Mouse (Mus musculus) forebrain, embryonic 14.5 days (tissue): ENCODE data around the gene Pde12. TPM values are rescaled to one million over a fixed set of nuclear protein-coding genes. Genes with fewer than 3 reads are reported as not detected.

Experiments used
- ATAC-seq: fragments of 200-750 bp; cut with Nextera tagmentation; 2 replicates; pipeline ENCODE4 v1.8.0; 2017; ENCODE audit warnings: mild to moderate bottlenecking, moderate library complexity
- DNase-seq: peaks from one replicate; pipeline ENCODE4 v3.0.0-alpha.2; 2015; ENCODE audit warnings: low spot score
- H3K27ac ChIP-seq: fragments of 300-500 bp; sonication (generic); 2 replicates; pipeline ENCODE4 v1.5.1; 2014; ENCODE audit warnings: low read depth, mild to moderate bottlenecking, control low read depth, low read length, moderate library complexity
- H3K27me3 ChIP-seq: fragments of 300-500 bp; sonication (generic); replicated peaks from 2 replicates; pipeline ENCODE4 v1.6.1; 2014; ENCODE audit warnings: low read length, control low read depth, mixed read lengths; ENCODE audit not compliant: control insufficient read depth, insufficient read depth
- H3K36me3 ChIP-seq: fragments of 300-500 bp; sonication (generic); 2 replicates; pipeline ENCODE4 v1.6.1; 2014; ENCODE audit warnings: low read length, control low read depth; ENCODE audit not compliant: control insufficient read depth, insufficient read depth
- H3K4me1 ChIP-seq: fragments of 300-500 bp; sonication (generic); 2 replicates; pipeline ENCODE4 v1.6.1; 2014; ENCODE audit warnings: antibody characterized with exemption, low read length, control low read depth; ENCODE audit not compliant: control insufficient read depth, insufficient read depth
- H3K4me2 ChIP-seq: fragments of 300-500 bp; sonication (generic); 2 replicates; pipeline ENCODE4 v1.6.1; 2014; ENCODE audit warnings: mild to moderate bottlenecking, control low read depth, low read length
- H3K4me3 ChIP-seq: fragments of 300-500 bp; sonication (generic); 2 replicates; pipeline ENCODE4 v1.5.1; 2014; ENCODE audit warnings: low read depth, low read length, control low read depth
- H3K9ac ChIP-seq: fragments of 300-500 bp; sonication (generic); 2 replicates; pipeline ENCODE4 v1.6.1; 2014; ENCODE audit warnings: mild to moderate bottlenecking, low read length, control low read depth, moderate library complexity
- H3K9me3 ChIP-seq: fragments of 300-500 bp; sonication (generic); replicated peaks from 2 replicates; pipeline ENCODE4 v1.6.1; 2016; ENCODE audit warnings: low read length, control low read depth, mixed read lengths; ENCODE audit not compliant: control insufficient read depth
- WGBS: fragments of 180-500 bp; shearing (Covaris S2); extraction: QIAGEN DNeasy Blood & Tissue Kit; methylation state at CpG from one replicate; pipeline ENCODE4 v1.1.7; 2014; 5-methylcytosine and 5-hydroxymethylcytosine counted together
- polyA plus RNA-seq: library from polyadenylated mRNA; unstranded; fragments of >200 nt; fragmentation: Nextera tagmentation; extraction: Ambion mirVana; gene quantifications from 2 replicates; pipeline ENCODE4 v1.2.1, GENCODE M21; 2014

Gene Pde12
- polyA plus RNA-seq, 1 experiment from 2014 or later = 13.2 TPM

DNA sequence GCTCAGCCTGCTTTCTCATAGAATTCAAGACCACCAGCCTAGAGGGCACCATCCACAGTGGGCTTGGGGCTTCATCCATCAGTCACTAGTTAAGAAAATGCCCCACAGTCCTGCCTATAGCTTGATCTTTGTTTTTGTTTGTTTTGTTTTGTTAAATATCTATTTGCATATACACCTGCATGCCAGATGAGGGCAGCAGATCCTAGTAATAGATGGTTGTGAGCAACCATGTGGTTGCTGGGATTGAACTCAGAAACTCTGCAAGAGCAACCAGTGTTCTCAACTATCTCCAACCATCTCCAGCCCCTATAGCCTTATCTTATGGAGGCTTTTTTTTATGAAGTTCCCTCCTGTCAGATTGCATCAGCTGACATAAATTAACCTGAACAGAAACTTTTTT is 17.8 kb downstream of the Pde12 start:
- Histone ChIP-seq H3K4me3 (no peak overlapping the region), H3K4me1 (no peaks in the 10 kb centered on the region), H3K4me2 (no peak overlapping the region), H3K27me3 (no peaks in the 10 kb centered on the region), H3K9ac (no peak overlapping the region), H3K27ac (no peak overlapping the region), H3K36me3 (peaks cover 57% of the 10 kb centered on the region), H3K9me3 (no peaks in the 10 kb centered on the region)
- no peak for ATAC-seq
- DNase-seq = peak; percentile 26

DNA sequence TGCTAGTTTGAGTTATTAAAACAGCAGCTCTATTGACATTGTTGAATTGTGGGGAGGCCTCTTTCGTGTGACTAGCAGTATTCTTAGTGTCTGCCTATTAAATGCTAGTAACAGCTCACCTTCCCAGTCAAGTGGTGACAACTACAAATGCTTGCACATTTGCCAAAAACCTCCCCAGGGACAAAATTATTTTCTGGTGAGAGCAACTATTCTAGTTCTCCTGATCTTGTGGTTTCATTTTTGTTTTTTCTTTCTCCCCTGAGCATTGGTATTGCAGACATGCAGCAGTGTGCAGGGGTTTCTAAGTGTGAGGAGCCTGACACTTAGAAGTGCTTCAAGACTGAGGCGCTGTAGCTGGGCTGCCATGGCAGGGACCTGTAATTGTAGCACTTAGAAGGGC is 21.9 kb downstream of the Pde12 start:
- WGBS = 81% methylated on average over 2 of the region's 2 CpGs
- no peaks in the 10 kb centered on the region for H3K27me3 ChIP-seq
- H3K4me1 ChIP-seq = peaks cover 6% of the 10 kb centered on the region; the same call in 1 of the 2 replicates
- no peak overlapping the region for H3K27ac ChIP-seq
- no peaks in the 10 kb centered on the region for H3K9me3 ChIP-seq
- no peak overlapping the region for H3K4me3 ChIP-seq
- peaks cover 22% of the 10 kb centered on the region for H3K36me3 ChIP-seq
- DNase-seq (no peak), ATAC-seq (no peak)
- no peak overlapping the region for H3K9ac ChIP-seq
- no peak overlapping the region for H3K4me2 ChIP-seq

DNA sequence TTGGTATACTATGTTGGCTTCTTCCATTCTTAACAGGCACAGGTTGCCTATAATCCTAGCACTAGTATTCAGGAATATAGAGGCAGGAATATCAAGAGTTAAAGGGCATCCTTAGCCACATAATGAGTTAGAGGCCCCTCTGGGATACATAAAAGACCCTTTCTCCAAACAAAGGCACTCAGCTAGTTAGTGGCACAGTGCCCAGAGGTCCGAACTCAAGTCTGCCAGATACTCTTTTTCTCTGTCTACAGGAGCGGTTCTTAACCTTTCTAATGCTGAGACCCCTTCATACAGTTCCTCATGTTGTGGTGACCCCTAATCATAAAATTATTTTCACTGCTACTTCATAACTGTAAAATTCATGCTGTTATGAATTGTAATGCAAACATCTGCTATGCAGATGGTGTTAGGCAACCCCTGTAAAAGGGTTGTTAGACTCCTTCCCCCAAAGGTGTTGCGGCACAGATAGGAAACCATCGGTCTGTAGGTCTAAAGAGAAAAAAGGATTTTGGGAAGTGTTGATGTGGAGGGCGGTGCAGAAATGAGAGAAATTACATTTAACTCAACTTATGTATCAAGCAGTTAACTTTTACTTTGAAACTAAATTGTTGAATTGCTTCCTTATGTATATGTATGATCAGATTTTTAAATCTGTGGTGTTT is 23.6 kb downstream of the Pde12 start:
- no peaks in the 10 kb centered on the region for H3K9me3 ChIP-seq
- H3K4me1 ChIP-seq = peaks cover 6% of the 10 kb centered on the region; the same call in 1 of the 2 replicates
- H3K4me3 ChIP-seq = 0 out of 2 replicates have a peak overlapping the region, but pooled peaks have one; percentile 8
- peak overlapping the region; percentile 39 for H3K4me2 ChIP-seq
- DNase-seq = peak; percentile 87
- peaks cover 13% of the 10 kb centered on the region for H3K36me3 ChIP-seq
- WGBS = 21% methylated on average over 5 of the region's 5 CpGs
- ATAC-seq = peak; percentile 67
- H3K27me3 ChIP-seq = no peaks in the 10 kb centered on the region
- H3K9ac ChIP-seq = peak overlapping the region; percentile 29; the same call in 1 of the 2 replicates
- H3K27ac ChIP-seq = peak overlapping the region; percentile 34; the same call in 1 of the 2 replicates

DNA sequence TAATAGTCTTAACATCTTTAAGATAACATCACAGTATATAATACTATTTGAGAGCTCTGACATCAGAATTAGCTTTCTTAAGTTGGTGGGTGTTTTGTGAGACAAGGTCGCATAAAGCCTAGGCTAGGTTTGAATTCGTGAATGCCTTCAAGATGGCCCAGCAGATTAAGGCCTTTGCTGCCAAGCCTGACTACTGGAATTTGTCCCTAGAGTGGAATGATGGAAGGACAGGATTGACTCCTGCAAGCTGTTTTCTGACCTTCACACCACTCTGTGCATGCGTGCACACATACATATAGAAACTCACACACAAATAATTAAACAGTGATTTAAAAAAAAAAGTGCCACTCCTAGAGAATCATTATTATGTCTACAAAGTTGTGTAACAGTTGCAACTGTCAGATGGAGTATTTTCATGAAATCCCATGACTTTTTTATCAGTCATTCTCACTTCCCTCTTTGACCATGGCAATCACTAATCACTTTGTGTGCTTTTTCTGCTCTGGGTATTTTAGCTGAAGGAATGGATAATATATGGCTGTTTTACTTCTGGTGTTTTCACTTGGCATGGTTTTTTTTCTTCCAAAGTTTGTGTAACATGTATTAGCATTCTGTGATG is 26.6 kb downstream of the Pde12 start:
- no peak for DNase-seq
- no peak overlapping the region for H3K4me2 ChIP-seq
- ATAC-seq = no peak
- no peaks in the 10 kb centered on the region for H3K27me3 ChIP-seq
- H3K4me1 ChIP-seq = peaks cover 21% of the 10 kb centered on the region
- peaks cover 8% of the 10 kb centered on the region for H3K36me3 ChIP-seq
- no peak overlapping the region for H3K27ac ChIP-seq
- 73% methylated on average over 3 of the region's 3 CpGs for WGBS
- no peak overlapping the region for H3K4me3 ChIP-seq
- H3K9ac ChIP-seq = no peak overlapping the region
- no peaks in the 10 kb centered on the region for H3K9me3 ChIP-seq

DNA sequence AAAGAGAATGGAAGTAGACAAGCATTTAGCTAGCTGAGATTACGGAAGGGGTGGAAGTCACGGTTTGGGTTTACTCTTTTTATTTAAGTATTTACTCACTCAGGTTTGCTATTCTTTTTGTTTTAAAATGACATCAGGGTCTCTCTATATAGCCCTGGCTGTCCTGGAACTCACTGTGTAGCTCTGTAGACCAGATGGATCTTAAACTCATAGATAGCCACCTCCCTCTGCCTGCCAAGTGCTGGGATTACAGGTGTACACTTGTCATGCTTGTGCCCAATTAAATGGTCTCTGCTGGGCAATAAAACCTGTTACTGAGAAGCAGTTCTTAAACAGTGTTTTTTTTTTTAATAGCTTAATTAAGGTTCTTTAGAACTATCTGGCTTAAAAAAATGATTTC is 29.7 kb downstream of the Pde12 start:
- H3K4me3 ChIP-seq = peak overlapping the region; percentile 87
- 22% methylated on average over 2 of the region's 2 CpGs for WGBS
- no peaks in the 10 kb centered on the region for H3K36me3 ChIP-seq
- peak overlapping the region; percentile 94 for H3K9ac ChIP-seq
- no peak overlapping the region for H3K27ac ChIP-seq
- peak overlapping the region; percentile 82 for H3K4me2 ChIP-seq
- peak; percentile 37 for DNase-seq
- H3K4me1 ChIP-seq = peaks cover 20% of the 10 kb centered on the region
- H3K9me3 ChIP-seq = no peaks in the 10 kb centered on the region
- no peaks in the 10 kb centered on the region for H3K27me3 ChIP-seq
- ATAC-seq = no peak

DNA sequence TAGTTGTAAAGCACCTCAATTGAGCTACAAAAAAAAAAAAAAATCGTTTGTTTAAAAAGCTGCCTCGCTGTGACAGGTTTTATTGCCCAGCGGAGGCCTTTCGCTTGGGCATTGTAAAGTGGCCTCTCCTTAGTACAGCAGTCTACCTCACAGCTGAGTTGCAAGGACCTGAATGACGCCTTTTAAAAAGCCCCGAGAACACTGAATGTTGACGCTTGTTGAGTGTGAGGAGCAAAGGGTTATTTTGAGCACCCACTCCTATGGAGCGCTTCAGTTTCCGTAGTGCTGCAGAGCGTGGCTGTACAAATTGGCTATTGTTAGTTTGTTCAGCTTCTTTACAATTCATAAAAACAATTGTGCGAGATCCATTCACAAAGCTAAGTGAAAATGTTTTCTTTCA is 30.4 kb downstream of the Pde12 start:
- Histone ChIP-seq H3K9me3 (no peaks in the 10 kb centered on the region), H3K4me3 (peak overlapping the region; percentile 87), H3K27ac (no peak overlapping the region), H3K4me1 (peaks cover 20% of the 10 kb centered on the region), H3K4me2 (peak overlapping the region; percentile 82), H3K27me3 (no peaks in the 10 kb centered on the region), H3K36me3 (no peaks in the 10 kb centered on the region), H3K9ac (peak overlapping the region; percentile 94)
- WGBS = under 1% methylated on average over 11 of the region's 11 CpGs
- ATAC-seq = no peak
- DNase-seq = peak; percentile 39

DNA sequence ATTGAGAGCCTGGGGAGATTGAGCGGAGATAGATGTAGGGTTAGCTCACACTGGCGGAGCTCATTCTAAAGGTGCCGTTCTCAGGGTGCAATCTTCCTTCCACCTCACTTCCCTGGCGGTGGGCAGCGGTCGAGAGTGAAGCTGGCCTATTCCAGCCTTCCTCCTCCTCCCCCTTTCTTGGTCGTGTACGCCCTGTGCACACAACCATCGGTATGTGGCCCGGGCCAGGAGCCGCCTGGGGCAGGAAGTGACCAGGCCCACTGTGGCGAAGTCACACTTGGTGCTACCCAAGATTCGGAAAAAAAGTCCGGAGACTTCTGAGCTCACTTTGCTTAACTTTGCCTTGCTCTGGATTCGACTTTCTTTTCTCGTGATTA is 31.0 kb downstream of the Pde12 start:
- no peak; the same call in none of the 2 replicates for ATAC-seq
- Histone ChIP-seq H3K9me3 (no peaks in the 10 kb centered on the region), H3K9ac (peak overlapping the region; percentile 94), H3K4me3 (peak overlapping the region; percentile 87), H3K36me3 (no peaks in the 10 kb centered on the region), H3K4me1 (peaks cover 20% of the 10 kb centered on the region), H3K4me2 (peak overlapping the region; percentile 82), H3K27me3 (no peaks in the 10 kb centered on the region), H3K27ac (peak overlapping the region; percentile 93)
- WGBS = under 1% methylated on average over 16 of the region's 16 CpGs
- peak; percentile 47 for DNase-seq

DNA sequence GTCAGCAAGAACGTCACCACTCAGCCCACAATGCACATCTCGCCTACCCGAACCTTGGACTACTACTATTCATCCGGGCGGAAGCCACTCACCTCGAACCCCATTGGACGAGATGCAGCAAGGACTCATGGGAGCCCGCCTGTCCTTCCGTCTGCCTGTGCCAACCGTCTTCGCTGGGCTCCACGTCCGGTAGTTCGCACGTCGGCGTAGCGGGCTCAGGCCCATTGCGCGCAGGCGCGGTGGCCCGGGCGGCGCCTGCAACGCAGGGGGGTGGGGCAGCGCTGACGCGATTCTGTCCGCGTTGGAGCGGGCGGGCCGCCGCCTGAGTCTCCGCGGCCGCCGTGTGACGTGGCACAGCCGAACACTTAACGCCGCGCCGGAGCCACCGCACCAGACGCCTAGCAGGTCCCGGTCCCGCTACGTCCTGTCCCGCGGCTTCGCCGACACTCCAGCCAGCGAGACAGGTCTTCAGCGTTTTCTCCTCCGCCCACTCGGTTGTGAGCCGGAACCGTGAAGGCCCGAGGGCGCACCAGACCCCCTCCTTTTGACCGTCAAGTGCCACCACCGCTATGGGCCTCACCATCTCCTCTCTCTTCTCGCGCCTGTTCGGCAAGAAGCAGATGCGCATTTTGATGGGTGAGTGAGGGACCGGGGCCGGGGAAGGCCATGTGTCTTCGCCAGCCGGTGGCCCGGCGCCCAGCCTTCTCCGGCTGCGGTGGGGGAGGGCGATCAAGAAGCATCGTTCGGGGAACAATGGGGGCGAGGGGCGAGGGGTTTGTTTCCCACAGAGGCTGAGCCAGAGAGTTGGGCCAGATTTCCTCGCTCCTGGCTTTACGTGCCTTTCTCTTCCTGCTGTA is 31.6 kb downstream of the Pde12 start, which contains the start of gene Arf4:
TSS of gene Arf4 (plus strand) at position 224 of the 857 bp plus-strand sequence.
- peak within 1 kb of the TSS; percentile 82 for H3K4me2 ChIP-seq
- ATAC-seq (peak; percentile 98), DNase-seq (peak; percentile 99)
- no peaks in the 10 kb centered on the region for H3K9me3 ChIP-seq
- H3K27me3 ChIP-seq = no peaks in the 10 kb centered on the region
- peak within 1 kb of the TSS; percentile 93 for H3K27ac ChIP-seq
- H3K4me3 ChIP-seq = peak within 1 kb of the TSS; percentile 87
- H3K36me3 ChIP-seq = 0 out of 2 replicates have a peak, but pooled peaks cover under 1% of the 10 kb centered on the region
- under 1% methylated on average over 69 of the region's 83 CpGs for WGBS
- peaks cover 20% of the 10 kb centered on the region for H3K4me1 ChIP-seq
- H3K9ac ChIP-seq = peak within 1 kb of the TSS; percentile 94
